Mouse (Mus musculus): ENCODE measurements at regions not wholly inside any gene's neighbourhood (a gene's known extent, or its start where the extent isn't known, plus 50 kb on each side); places are given as distances from the start of the nearest gene placed in this dataset.

- DNase-seq (ENCODE audit: low spot score in 2 of 2): peak in 1 of 2 experiments; percentile 34
Measured at GRCm38 (mm10) chr11:91648091-91648490, 70.7 kb upstream of the Kif2b start.

Data from layer of hippocampus, postnatal 14 days (tissue).